Mouse (Mus musculus) G1E (cell line): ENCODE measurements at regions not wholly inside any gene's neighbourhood (a gene's known extent, or its start where the extent isn't known, plus 50 kb on each side); places are given as distances from the start of the nearest gene placed in this dataset.

Experiments used
- CTCF ChIP-seq: IDR thresholded peaks from 2 replicates; pipeline ENCODE4 v1.5.1; 2012; ENCODE audit warnings: low read depth, low read length, inconsistent platforms, mixed read lengths
- GATA1 ChIP-seq: IDR thresholded peaks from 2 replicates; pipeline ENCODE4 v1.6.1; 2012; ENCODE audit warnings: borderline replicate concordance, low read length, inconsistent platforms, mixed read lengths

DNA sequence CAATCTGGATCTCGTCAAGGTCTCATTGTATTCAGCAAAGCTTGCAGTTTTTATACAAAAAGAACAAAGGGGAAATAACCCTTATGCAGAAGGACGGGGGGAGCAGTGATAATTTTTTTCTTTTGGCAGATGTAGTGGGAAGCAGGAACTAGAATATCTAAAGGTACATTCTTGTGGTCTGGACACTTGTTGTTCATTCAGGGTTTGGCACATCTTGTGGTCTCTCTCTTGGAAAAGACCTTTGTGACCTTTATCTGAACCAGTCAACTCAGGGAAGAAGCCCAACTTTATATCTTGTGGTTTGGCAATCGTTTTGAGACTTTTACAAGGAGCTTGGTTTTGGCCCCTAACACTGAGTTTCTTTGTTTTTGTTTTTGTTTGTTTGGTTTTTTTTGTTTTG is 910.3 kb upstream of the Pcdh17 start:
- TF ChIP-seq GATA1 (no peak), CTCF (no peak)
